ENCODE assay signal across 8 mouse cellular contexts in the genomic region with DNA sequence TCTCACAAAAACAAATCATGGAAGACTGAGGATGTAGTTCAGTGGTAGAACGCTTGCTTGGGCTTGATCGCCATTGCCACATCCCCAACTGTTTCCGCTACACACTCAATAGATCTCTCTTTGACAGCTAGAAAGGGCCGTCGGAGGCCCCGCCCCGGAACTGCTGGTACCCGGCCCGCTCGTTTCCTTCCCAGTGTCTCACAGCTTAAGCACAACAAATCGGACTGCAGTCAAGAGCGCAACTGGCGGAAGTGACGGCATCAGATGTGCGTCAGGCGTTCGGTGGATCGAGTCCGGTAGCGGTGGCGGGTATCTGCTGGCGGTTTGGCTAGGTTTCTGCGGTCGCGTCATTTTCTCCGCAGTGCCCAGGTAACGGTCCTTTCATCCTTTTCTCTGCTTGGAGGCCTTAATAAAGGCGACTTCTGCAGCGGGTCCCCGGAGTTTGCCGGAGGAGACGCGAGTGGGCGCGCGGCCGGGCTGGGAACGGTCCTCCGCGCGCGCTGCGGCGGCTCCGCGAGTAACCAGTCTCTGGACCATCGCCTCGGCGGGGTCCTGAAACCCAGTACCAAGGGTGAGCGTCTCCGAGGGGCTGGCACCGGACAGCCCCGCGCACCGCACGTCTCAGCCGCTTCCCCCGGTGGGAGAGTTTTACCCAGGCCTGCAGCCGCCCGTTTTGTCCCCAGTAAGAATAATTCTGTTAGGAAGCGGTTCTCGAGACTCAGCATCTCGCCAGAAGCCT. TPM values are rescaled to one million over a fixed set of nuclear protein-coding genes. Genes with fewer than 3 reads are reported as not detected.
DNase-seq lines count a peak whose midpoint lies in the region; ATAC-seq and TF ChIP-seq lines count a peak whose summit lies in the region.

A gene (minus strand): TSS at position 96 of the 739 bp plus-strand sequence.
A gene (plus strand): TSS at position 233 of the 739 bp plus-strand sequence.

- H3K9me3 ChIP-seq in embryonic facial prominence, embryonic 13.5 days, result no peaks in the 10 kb centered on the region
- no peaks in the 10 kb centered on the region for H3K9me3 ChIP-seq in limb, embryonic 12.5 days
- no peaks in the 10 kb centered on the region for H3K9me3 ChIP-seq in midbrain, embryonic 15.5 days

- H3K9ac ChIP-seq in embryonic facial prominence, embryonic 13.5 days, result peak within 1 kb of the TSS; percentile 94
- H3K9ac ChIP-seq in limb, embryonic 12.5 days (replicated peaks), result peak within 1 kb of the TSS; percentile 86
- H3K9ac ChIP-seq in midbrain, embryonic 15.5 days, result peak within 1 kb of the TSS; percentile 87

- peaks cover 29% of the 10 kb centered on the region for H3K4me1 ChIP-seq in embryonic facial prominence, embryonic 13.5 days
- peaks cover 10% of the 10 kb centered on the region; the same call in 1 of the 2 replicates for H3K4me1 ChIP-seq in kidney, adult 2 months (ENCODE audit: control insufficient read depth, insufficient read depth, low read length)
- H3K4me1 ChIP-seq in limb, embryonic 12.5 days (replicated peaks), result peaks cover 30% of the 10 kb centered on the region
- peaks cover 37% of the 10 kb centered on the region for H3K4me1 ChIP-seq in midbrain, embryonic 15.5 days
- peaks cover 7% of the 10 kb centered on the region for H3K4me1 ChIP-seq in spleen, adult 2 months (ENCODE audit: control insufficient read depth, insufficient read depth, insufficient read length)

- H3K4me3 ChIP-seq in embryonic facial prominence, embryonic 13.5 days, result peak within 1 kb of the TSS; percentile 84
- H3K4me3 ChIP-seq in kidney, adult 2 months (ENCODE audit: insufficient read depth, low read depth, low read length), result peak within 1 kb of the TSS; percentile 81
- peak within 1 kb of the TSS; percentile 96 for H3K4me3 ChIP-seq in limb, embryonic 12.5 days (replicated peaks)
- peak within 1 kb of the TSS; percentile 68 for H3K4me3 ChIP-seq in midbrain, embryonic 15.5 days
- peak within 1 kb of the TSS; percentile 77 for H3K4me3 ChIP-seq in spleen, adult 2 months (ENCODE audit: extremely low read depth, insufficient read depth, insufficient read length)

- H3K27me3 ChIP-seq in embryonic facial prominence, embryonic 13.5 days, result no peaks in the 10 kb centered on the region
- H3K27me3 ChIP-seq in kidney, adult 2 months (replicated peaks; ENCODE audit: control insufficient read depth, insufficient read depth, low read length), result no peaks in the 10 kb centered on the region
- H3K27me3 ChIP-seq in limb, embryonic 12.5 days, result no peaks in the 10 kb centered on the region
- H3K27me3 ChIP-seq in midbrain, embryonic 15.5 days (replicated peaks), result no peaks in the 10 kb centered on the region
- no peaks in the 10 kb centered on the region for H3K27me3 ChIP-seq in spleen, adult 2 months (ENCODE audit: control insufficient read depth, insufficient read depth, low read length)

- under 1% methylated on average over 63 of the region's 63 CpGs for WGBS in embryonic facial prominence, embryonic 13.5 days
- WGBS in kidney, adult 2 months, result under 1% methylated on average over 63 of the region's 63 CpGs
- WGBS in limb, embryonic 12.5 days, result under 1% methylated on average over 63 of the region's 63 CpGs
- WGBS in midbrain, embryonic 15.5 days, result under 1% methylated on average over 63 of the region's 63 CpGs
- under 1% methylated on average over 63 of the region's 63 CpGs for WGBS in spleen, adult 2 months

- peak within 1 kb of the TSS; percentile 82 for H3K4me2 ChIP-seq in embryonic facial prominence, embryonic 13.5 days
- peak within 1 kb of the TSS; percentile 85 for H3K4me2 ChIP-seq in limb, embryonic 12.5 days
- H3K4me2 ChIP-seq in midbrain, embryonic 15.5 days, result peak within 1 kb of the TSS; percentile 91

- DNase-seq in 3134 (ENCODE audit: extremely low read depth, insufficient read length, low spot score), result peak; percentile 99
- peak; percentile 99 for DNase-seq in adrenal gland, postnatal 36 days
- peak; percentile 98 for DNase-seq in heart, adult 18-20 months
- DNase-seq in kidney, adult 2 months, result peak; percentile 99
- peak; percentile 95 to 97 for DNase-seq in spleen, adult 2 months (ENCODE audit: low read depth in 1 of 2, low spot score in 2 of 2)

- TF ChIP-seq CTCF in kidney, adult 2 months (conservative IDR thresholded peaks at IDR 0.05; ENCODE audit: insufficient read depth, insufficient read length, low read depth, low read length), result no peak
- no peak for TF ChIP-seq CTCF in spleen, adult 2 months (IDR thresholded peaks at IDR 0.05; ENCODE audit: extremely low read depth, insufficient read depth, insufficient read length, insufficient replicate concordance)

- peaks cover 24% of the 10 kb centered on the region for H3K36me3 ChIP-seq in embryonic facial prominence, embryonic 13.5 days
- peaks cover 2% of the 10 kb centered on the region; the same call in 1 of the 2 replicates for H3K36me3 ChIP-seq in kidney, adult 2 months (ENCODE audit: control insufficient read depth, insufficient read depth, low read length)
- H3K36me3 ChIP-seq in limb, embryonic 12.5 days, result peaks cover 31% of the 10 kb centered on the region
- H3K36me3 ChIP-seq in midbrain, embryonic 15.5 days (replicated peaks), result peaks cover 9% of the 10 kb centered on the region
- H3K36me3 ChIP-seq in spleen, adult 2 months (ENCODE audit: control insufficient read depth, insufficient read depth, low read length), result peaks cover 8% of the 10 kb centered on the region

- peak; percentile 91 for ATAC-seq in embryonic facial prominence, embryonic 13.5 days (ENCODE audit: insufficient number of reproducible peaks, insufficient read depth, low FRiP score, low TSS enrichment, low read depth)
- ATAC-seq in limb, embryonic 12.5 days (ENCODE audit: insufficient number of reproducible peaks, insufficient read depth, low FRiP score, low TSS enrichment, low read depth), result peak; percentile 97
- ATAC-seq in midbrain, embryonic 15.5 days (replicated peaks), result peak; percentile 93

- H3K27ac ChIP-seq in embryonic facial prominence, embryonic 13.5 days, result peak within 1 kb of the TSS; percentile 95
- H3K27ac ChIP-seq in kidney, adult 2 months (ENCODE audit: insufficient read depth, low read depth, low read length), result peak within 1 kb of the TSS; percentile 87
- H3K27ac ChIP-seq in limb, embryonic 12.5 days, result peak within 1 kb of the TSS; percentile 94; the same call in 1 of the 2 replicates
- H3K27ac ChIP-seq in midbrain, embryonic 15.5 days, result peak within 1 kb of the TSS; percentile 91
- peak within 1 kb of the TSS; percentile 78 for H3K27ac ChIP-seq in spleen, adult 2 months (ENCODE audit: insufficient read depth, low read length)

- TF ChIP-seq POLR2A in kidney, adult 2 months (IDR thresholded peaks at IDR 0.05; ENCODE audit: low read depth, low read length), result peak; percentile 51
- peak; percentile 54 for TF ChIP-seq POLR2A in spleen, adult 2 months (IDR thresholded peaks at IDR 0.05; ENCODE audit: low read depth, low read length)

RNA-seq across cellular contexts. Expression of the first gene that starts in this region (rescaled TPM):
- 100 to 1,000 TPM; 172 to 189 TPM for total RNA-seq in adrenal gland, postnatal 36 days (2021)
- 263 and 267 TPM in 2 replicates for polyA plus RNA-seq in embryonic facial prominence, embryonic 13.5 days (2015; fragmentation: Nextera tagmentation; extraction: Ambion mirVana)
- total RNA-seq in heart, adult 18-20 months (2021), result 100 to 1,000 TPM; 128 to 135 TPM
- polyA plus RNA-seq in kidney, adult 2 months (2012; rRNA removed), result 106 and 107 TPM in 2 replicates
- 262 and 265 TPM in 2 replicates for polyA plus RNA-seq in limb, embryonic 12.5 days (2016; fragmentation: Nextera tagmentation; extraction: Ambion mirVana)
- polyA plus RNA-seq in midbrain, embryonic 15.5 days (2015; fragmentation: Nextera tagmentation; extraction: Ambion mirVana), result 217 and 221 TPM in 2 replicates
- 38.3 and 63.0 TPM in 2 replicates for polyA plus RNA-seq in spleen, adult 2 months (2012; rRNA removed)

RNA-seq across cellular contexts. Expression of the second gene that starts in this region (rescaled TPM):
- 10 to 100 TPM; 24.5 to 27.7 TPM for total RNA-seq in adrenal gland, postnatal 36 days (2021)
- 52.1 and 54.0 TPM in 2 replicates for polyA plus RNA-seq in embryonic facial prominence, embryonic 13.5 days (2015; fragmentation: Nextera tagmentation; extraction: Ambion mirVana)
- total RNA-seq in heart, adult 18-20 months (2021), result 10 to 100 TPM; 10.2 to 11.2 TPM
- 39.7 and 44.8 TPM in 2 replicates for polyA plus RNA-seq in kidney, adult 2 months (2012; rRNA removed)
- polyA plus RNA-seq in limb, embryonic 12.5 days (2016; fragmentation: Nextera tagmentation; extraction: Ambion mirVana), result 45.8 and 53.3 TPM in 2 replicates
- 64.6 and 68.2 TPM in 2 replicates for polyA plus RNA-seq in midbrain, embryonic 15.5 days (2015; fragmentation: Nextera tagmentation; extraction: Ambion mirVana)
- 37.5 and 43.3 TPM in 2 replicates for polyA plus RNA-seq in spleen, adult 2 months (2012; rRNA removed)

Comparison
In these comparisons a context has a peak if more than half of its experiments do, and no peak if none do; other contexts are left out.
1. Peak in every context shown above with its lines: DNase-seq, ATAC-seq, H3K4me3 ChIP-seq and H3K27ac ChIP-seq.